Mouse (Mus musculus): ENCODE results near the gene Nit1. TPM values are rescaled to one million over a fixed set of nuclear protein-coding genes. Genes with fewer than 3 reads are reported as not detected.

The Nit1 gene
- total and polyA plus RNA-seq, 3 experiments: 39.5 to 51.4 (median 40.8) TPM

DNA sequence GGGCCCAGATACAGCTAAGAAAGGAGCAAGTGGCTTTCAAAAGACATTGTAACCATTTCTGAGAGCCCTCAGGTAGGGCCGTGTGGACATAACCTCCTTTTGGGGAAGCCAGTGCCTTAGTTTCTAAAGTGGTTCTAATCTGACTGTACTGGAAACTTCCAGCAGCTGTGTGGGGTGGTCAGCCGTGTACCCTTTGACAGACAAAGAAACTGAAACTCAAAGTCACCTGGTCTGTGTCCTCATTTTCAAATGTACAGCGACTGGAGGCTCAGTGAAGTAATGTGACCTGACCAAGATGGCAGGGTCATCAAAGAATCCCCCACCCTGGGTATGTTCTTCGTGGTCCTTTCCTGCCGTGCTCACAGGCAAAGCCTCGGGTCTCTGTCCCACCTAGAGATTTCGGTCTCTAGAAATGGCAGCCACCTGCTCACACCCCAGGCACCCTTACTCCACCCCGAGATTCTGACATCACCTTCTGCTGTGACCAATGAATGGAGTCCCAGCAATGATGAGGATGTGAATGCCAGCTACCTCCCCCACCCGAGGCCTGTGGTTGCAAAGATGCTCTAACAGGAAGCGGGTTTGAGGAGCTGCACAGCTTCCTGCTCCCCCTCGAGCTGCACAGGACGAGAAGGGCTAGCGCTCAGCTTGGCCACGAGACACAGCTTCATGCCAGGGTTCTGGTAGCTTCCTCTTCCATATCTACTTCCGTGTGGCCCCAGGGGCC lies 43.1 kb upstream of the Nit1 start, which contains the start of gene Arhgap30 (continued):
- TF ChIP-seq MEF2A (IDR thresholded peaks at IDR 0.05; ENCODE audit: borderline replicate concordance, low read depth, low read length) (peak; percentile 69), MYC (IDR thresholded peaks at IDR 0.05; ENCODE audit: low read depth, low read length) (peak; percentile 83), ZKSCAN1 (IDR thresholded peaks at IDR 0.05; ENCODE audit: borderline replicate concordance, low read depth, low read length) (no peak), TBP (conservative IDR thresholded peaks at IDR 0.05; ENCODE audit: low read depth, low read length) (peak; percentile 73; the same call in 1 of the 2 replicates), E2F4 (IDR thresholded peaks at IDR 0.05; ENCODE audit: insufficient replicate concordance, low read depth, low read length) (0 out of 2 replicates have a peak, but pooled peaks have one; percentile 17), HCFC1 (IDR thresholded peaks at IDR 0.05; ENCODE audit: low read depth, low read length) (peak; percentile 75), IRF4 (IDR thresholded peaks at IDR 0.05; ENCODE audit: low read depth, low read length) (peak; percentile 97), ETS1 (conservative IDR thresholded peaks at IDR 0.05; ENCODE audit: low read depth, low read length) (peak; percentile 98), PAX5 (IDR thresholded peaks at IDR 0.05; ENCODE audit: low read length) (no peak), NRF1 (IDR thresholded peaks at IDR 0.05; ENCODE audit: low read depth, low read length) (peak; percentile 22; the same call in 1 of the 2 replicates), CHD2 (IDR thresholded peaks at IDR 0.05; ENCODE audit: low read length) (peak; percentile 67), UBTF (IDR thresholded peaks at IDR 0.05; ENCODE audit: low read depth, low read length) (no peak), MAX (IDR thresholded peaks at IDR 0.05; ENCODE audit: low read length) (peak; percentile 47), SIN3A (IDR thresholded peaks at IDR 0.05; ENCODE audit: low read length) (peak; percentile 97), NELFE (IDR thresholded peaks at IDR 0.05; ENCODE audit: low read depth, low read length) (peak; percentile 67), BHLHE40 (IDR thresholded peaks at IDR 0.05; ENCODE audit: low read depth, low read length) (peak; percentile 85), ELF1 (IDR thresholded peaks at IDR 0.05; ENCODE audit: low read depth, low read length) (peak; percentile 91), KAT2A (IDR thresholded peaks at IDR 0.05; ENCODE audit: insufficient replicate concordance, low read length) (no peak), ZMIZ1 (IDR thresholded peaks at IDR 0.05; ENCODE audit: low read depth, low read length) (peak; percentile 19; the same call in 1 of the 2 replicates), POLR2A (IDR thresholded peaks at IDR 0.05; ENCODE audit: low read depth, low read length) (peak; percentile 86), USF2 (conservative IDR thresholded peaks at IDR 0.05; ENCODE audit: low read depth, low read length) (no peak), JUN (IDR thresholded peaks at IDR 0.05; ENCODE audit: insufficient read depth, low read depth, low read length) (peak; percentile 56; the same call in 1 of the 2 replicates)

GRCm38 (mm10) chr1:171387099-171387498 lies 41.7 kb upstream of the Nit1 start:
- Histone ChIP-seq H3K9me3 (replicated peaks; ENCODE audit: low read length) (no peaks in the 10 kb centered on the region), H3K27ac (ENCODE audit: insufficient read depth, low read depth) (peak overlapping the region; percentile 39), H3K36me3 (replicated peaks in 1 of 2; ENCODE audit: control insufficient read depth in 1 of 2, insufficient read depth in 1 of 2, low read length in 1 of 2) (peaks cover 0 to 9% of the 10 kb centered on the region in 2 experiments), H3K4me1 (ENCODE audit: control insufficient read depth in 1 of 2, insufficient read depth in 2 of 2) (peaks cover 43 to 69% of the 10 kb centered on the region in 2 experiments), H3K4me2 (ENCODE audit: insufficient read depth, low read depth, poor library complexity, severe bottlenecking) (peak overlapping the region; percentile 74), H3K79me2 (replicated peaks; ENCODE audit: control insufficient read depth, extremely low read depth, insufficient read depth, poor library complexity, severe bottlenecking) (peaks cover 26% of the 10 kb centered on the region), H3K4me3 (replicated peaks in 1 of 3; ENCODE audit: low read depth in 2 of 3, low read length in 2 of 3, poor library complexity in 1 of 3) (peak overlapping the region in 1 of 3 experiments; percentile 25), H3K27me3 (replicated peaks) (no peaks in the 10 kb centered on the region), H3K9ac (ENCODE audit: insufficient read depth, low read depth) (0 out of 2 replicates have a peak overlapping the region, but pooled peaks have one; percentile 57)
- peak; percentile 71 for DNase-seq (ENCODE audit: extremely low read depth)
- dilution Hi-C loops (cut with MboI; ENCODE audit: extremely low pct_ligation_motif_present, extremely low pct_unique_long_range_greater_than_20kb, low sequenced_read_pairs): no loop called here
- in situ Hi-C loops (cut with MboI; ENCODE audit: low pct_ligation_motif_present, low pct_unique_long_range_greater_than_20kb, low sequenced_read_pairs): no loop called here
- TF ChIP-seq ZMIZ1 (IDR thresholded peaks at IDR 0.05; ENCODE audit: low read depth, low read length): no peak
- TF ChIP-seq UBTF (IDR thresholded peaks at IDR 0.05; ENCODE audit: low read depth, low read length): no peak
- TF ChIP-seq BHLHE40 (IDR thresholded peaks at IDR 0.05; ENCODE audit: low read depth, low read length): no peak; the same call in 1 of the 2 replicates
- TF ChIP-seq E2F4 (IDR thresholded peaks at IDR 0.05; ENCODE audit: insufficient replicate concordance, low read depth, low read length): no peak
- TF ChIP-seq EP300 (IDR thresholded peaks at IDR 0.05; ENCODE audit: low read length): no peak
- 0 out of 2 replicates have a peak, but pooled peaks have one; percentile 19 for TF ChIP-seq ETS1 (conservative IDR thresholded peaks at IDR 0.05; ENCODE audit: low read depth, low read length)
- no peak for TF ChIP-seq MYC (IDR thresholded peaks at IDR 0.05; ENCODE audit: low read depth, low read length)
- TF ChIP-seq JUN (IDR thresholded peaks at IDR 0.05; ENCODE audit: insufficient read depth, low read depth, low read length): no peak
- TF ChIP-seq SMC3 (IDR thresholded peaks at IDR 0.05; ENCODE audit: low read depth, low read length): peak; percentile 70
- TF ChIP-seq TCF12 (IDR thresholded peaks at IDR 0.05; ENCODE audit: low read depth, low read length): peak; percentile 77
- TF ChIP-seq ZC3H11A (IDR thresholded peaks at IDR 0.05; ENCODE audit: low read depth, low read length): no peak
- TF ChIP-seq CHD2 (IDR thresholded peaks at IDR 0.05; ENCODE audit: low read length): no peak
- TF ChIP-seq IRF4 (IDR thresholded peaks at IDR 0.05; ENCODE audit: low read depth, low read length): no peak
- no peak; the same call in 1 of the 2 replicates for TF ChIP-seq MXI1 (IDR thresholded peaks at IDR 0.05; ENCODE audit: low read depth, low read length)
- peak; percentile 55 for TF ChIP-seq RAD21 (IDR thresholded peaks at IDR 0.05; ENCODE audit: low read depth, low read length)
- TF ChIP-seq CTCF (conservative IDR thresholded peaks at IDR 0.05 in 1 of 2, IDR thresholded peaks at IDR 0.05 in 1 of 2; ENCODE audit: low read depth in 2 of 2, low read length in 2 of 2): peak; percentile 29 to 82; a peak in 3 of 4 replicates
- TF ChIP-seq ZKSCAN1 (IDR thresholded peaks at IDR 0.05; ENCODE audit: borderline replicate concordance, low read depth, low read length): no peak
- peak; percentile 43; the same call in 1 of the 2 replicates for TF ChIP-seq MAZ (IDR thresholded peaks at IDR 0.05; ENCODE audit: low read depth, low read length)
- TF ChIP-seq SIN3A (IDR thresholded peaks at IDR 0.05; ENCODE audit: low read length): 0 out of 2 replicates have a peak, but pooled peaks have one; percentile 1
- TF ChIP-seq NELFE (IDR thresholded peaks at IDR 0.05; ENCODE audit: low read depth, low read length): no peak
